Mouse (Mus musculus) thymus, postnatal 10 days (tissue): ENCODE results near the gene Map3k10.

Source experiments
- DNase-seq, 2 experiments: peaks; one replicate each; pipeline ENCODE4 v3.0.0; 2021; ENCODE audit warnings: low spot score in 2 of 2

The Map3k10 gene

DNA sequence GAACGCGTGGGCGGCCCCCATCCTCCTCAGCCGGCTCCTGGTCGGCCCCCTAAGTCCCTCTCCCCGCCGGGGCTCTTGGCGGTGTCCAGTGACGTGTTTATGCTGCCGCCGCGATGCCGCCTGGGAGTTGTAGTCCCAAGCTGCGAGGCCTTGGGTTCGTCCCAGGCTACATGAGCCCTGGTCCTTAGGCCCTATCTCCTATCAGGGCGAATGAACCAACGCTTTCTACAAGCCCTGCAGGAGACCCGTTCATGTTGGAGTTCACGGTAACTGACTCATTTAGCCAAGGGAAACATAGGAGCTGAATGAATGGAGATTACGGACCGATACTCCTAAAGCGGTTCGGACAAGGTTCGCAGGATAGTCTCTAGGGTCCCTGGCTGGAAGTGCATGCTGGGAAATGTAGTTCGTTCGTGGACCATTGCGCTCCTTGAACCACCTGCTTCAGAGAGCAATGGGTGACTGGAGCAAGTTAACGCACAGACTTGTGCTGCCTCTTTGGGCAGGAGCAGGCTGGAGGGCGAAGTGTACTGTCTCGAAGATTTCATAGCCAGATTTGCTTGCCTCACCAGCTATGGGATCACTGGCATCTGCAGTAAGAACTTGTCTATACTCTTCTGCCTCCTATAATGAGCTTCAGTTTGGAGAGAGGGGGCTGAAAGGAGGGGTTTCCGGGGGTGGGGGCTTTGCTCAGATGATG lies at the start of gene Map3k10:
TSS of gene Map3k10 (minus strand) at position 77 of the 700 bp plus-strand sequence.
- DNase-seq: peak; percentile 92 to 93

DNA sequence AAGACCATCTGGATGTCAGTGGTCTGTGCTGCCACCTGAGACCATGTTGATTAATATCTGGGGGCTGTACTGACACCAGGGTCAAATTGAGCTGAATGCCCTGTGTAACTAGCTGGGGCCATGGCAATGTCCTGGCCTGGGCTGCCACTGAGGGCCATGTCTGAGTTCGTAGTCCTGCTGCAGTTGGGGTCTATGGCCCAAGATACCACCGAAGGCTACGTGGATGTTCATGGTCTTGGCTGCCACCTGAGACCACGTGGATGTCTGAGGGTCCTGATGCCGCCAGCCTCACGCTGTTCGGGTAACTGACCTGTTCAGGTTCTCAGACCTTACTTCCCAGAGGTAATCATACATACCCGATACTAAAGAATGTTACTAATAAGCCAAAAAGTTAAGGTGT lies 47.6 kb upstream of the Map3k10 start:
- no peak for DNase-seq

DNA sequence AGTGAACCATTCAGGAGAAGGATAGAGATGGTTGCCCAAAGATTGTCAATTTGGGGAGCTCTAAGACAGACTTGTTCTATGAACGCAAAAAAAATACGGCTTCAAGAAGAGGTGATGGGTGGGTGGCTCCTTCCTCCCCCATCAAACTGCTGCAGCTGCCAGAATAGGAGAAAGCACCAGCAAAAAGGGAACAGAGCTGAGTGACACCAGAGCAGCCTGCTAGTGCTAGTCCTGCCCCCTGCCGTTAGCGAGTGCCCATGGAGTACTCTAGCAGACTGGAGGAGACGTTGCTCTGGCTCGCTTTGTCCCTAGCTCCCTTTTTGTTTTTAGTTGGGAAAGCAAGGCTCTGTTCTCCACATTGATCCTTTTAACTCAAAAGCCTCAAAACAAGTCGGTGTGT lies 36.0 kb upstream of the Map3k10 start:
- DNase-seq: no peak

DNA sequence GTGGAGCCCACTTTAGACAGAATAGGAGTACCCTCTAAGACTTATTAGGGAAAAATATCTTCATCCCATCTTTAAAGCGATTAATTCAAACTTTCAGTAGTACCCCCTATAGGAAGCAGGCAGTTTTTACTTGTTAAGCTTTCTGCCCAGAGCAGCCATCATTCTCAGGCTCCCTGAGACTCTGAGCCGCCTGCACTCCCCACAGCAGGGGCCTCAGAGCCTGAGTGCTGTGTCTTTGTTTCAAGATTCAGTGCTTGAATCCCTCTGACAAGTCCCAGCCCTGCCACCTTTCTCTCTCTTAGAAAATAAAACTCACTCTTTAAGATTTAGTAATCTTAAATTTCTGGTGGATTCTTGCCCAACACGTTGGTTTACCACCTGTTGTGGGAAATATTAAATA lies 22.3 kb upstream of the Map3k10 start:
- no peak for DNase-seq

DNA sequence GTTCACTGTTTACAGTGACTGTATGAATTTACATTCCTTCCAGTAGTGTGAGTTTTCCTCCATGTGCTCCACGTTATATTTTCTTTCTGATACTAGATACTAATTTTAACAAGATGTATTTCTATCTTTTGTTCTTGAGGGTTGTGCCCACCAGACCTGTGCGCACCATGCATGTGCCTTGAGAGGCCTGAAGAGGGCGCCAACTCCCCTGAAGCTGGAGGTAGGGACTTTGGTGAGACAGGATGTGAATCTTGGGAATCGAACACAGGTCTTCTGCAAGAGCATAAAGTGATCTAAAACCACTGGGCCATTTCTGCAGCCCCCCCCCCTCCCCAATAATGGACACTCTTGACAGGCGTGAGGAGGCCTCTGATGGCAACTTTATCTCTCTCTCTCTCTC lies 16.7 kb upstream of the Map3k10 start:
- peak in 1 of 2 experiments; percentile 43 for DNase-seq

DNA sequence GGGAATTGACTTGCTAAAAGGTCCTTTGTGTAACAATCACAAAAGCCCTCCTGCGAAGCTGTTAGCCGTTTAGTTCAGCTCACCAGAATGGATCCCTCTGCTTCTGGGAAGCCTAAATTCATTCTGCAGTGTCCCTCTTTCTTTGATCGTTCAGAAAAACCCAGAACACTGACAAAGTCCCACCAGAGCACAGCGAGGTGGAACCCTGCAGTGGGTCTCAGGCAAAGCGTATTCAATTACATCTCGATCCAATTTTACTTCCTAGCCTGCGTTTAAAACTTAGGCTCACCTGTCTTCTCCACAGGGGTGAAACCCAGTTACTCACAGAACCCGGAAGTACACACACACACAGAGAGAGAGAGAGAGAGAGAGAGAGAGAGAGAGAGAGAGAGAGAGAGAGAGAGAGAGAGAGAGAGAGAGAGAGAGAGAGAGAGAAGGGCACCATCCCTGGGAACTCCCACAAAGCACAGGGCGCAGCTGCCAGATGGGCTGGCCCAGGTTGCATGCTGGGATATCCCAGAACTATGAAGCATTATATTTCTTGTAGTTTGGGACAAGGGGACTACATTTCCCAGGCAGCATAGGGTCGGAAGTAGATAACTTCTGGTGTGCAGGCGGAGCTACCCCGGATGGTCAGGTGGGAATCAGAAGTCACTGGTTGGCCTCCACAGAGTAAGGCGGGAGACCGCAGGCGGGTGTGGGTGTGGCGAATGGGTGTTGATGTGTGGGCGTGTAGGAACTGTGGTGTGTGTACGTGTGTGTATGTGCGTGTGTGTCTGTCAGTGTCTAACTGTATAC lies 14.6 kb upstream of the Map3k10 start, which contains the start of gene Zfp607b:
TSS of gene Zfp607b (plus strand) at position 526 of the 798 bp plus-strand sequence.
- peak; percentile 84 to 93 for DNase-seq

DNA sequence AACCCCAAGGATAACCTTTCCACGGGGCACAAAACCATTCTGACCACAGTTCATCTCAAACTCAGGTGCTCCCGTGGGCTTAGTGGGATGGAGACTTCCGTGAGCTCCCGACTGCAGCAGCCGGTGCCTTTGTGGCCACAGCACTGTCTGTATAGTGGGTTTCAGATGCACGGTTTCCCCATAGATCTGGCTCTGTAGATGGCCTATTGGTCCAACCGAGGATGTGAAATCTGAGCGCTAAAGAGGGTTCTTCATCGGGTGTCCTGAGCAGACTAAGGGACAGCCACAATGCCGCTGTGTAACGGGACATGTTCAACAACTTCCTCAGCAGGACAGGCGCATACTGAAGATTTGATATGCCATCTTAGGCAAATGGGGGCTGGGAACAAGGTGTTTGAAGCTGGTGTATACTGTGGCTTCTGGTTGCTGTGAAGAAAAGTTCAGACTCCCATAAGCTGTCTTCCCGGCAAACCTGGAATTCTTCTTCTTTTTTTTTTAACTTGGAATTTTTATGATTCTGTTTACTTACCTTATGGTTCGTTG lies 13.9 kb upstream of the Map3k10 start:
- DNase-seq: no peak

DNA sequence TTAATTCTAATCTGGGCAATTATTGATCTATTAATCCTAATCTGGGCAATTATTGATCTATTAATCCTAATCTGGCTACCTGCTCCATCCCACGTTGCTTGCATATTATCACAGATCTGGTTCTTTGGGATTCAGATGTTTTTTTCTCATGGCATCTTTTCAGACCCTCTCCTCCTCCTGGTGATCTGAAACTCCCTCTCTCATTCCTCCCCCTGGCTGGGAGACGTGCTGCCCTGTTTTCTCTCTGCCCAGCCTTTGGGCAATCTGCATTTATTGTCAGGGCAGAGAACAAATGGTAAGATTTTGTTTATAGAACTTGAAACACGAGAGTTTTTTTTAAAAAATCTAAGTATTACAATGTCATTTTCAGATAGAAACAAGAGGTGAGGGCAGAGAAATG lies 13.4 kb upstream of the Map3k10 start:
- DNase-seq: no peak

DNA sequence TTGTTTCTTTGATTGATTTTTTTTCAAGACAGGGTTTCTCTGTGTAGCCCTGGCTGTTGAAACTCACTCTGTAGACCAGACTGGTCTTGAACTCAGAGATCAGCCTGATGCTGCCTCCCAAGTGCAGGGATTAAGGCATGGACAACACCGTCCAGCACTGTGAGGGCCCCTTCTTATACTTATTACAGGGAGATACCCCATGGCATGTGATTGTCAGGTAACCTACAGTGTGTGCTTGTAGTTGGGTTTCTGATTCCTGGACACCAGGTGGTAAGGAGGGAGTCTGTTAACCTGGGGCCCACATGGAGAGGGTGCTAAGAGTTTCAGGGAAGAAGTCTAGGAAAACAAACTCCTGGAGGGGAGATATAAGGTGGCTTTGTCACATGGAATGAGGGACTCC lies 12.6 kb upstream of the Map3k10 start:
- DNase-seq: no peak

DNA sequence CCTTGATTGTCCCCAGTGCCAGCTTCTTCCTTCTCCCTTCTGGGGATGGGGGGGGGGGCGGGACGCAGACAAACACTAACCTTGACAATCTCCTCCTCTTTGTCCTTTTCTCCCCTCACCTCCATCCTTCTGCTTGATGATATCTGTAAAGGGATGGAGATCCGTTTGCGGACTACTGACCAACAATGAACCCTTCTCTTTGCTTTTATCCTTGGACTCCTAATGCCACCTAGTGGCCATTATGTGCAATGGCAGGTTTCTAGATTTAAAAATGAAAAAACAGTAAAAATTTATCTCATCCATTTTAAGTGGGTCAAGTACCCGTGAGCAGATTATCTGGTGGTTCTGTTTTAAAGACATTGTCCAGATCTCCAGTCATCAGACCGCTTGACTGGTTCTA lies 11.3 kb upstream of the Map3k10 start:
- no peak for DNase-seq

DNA sequence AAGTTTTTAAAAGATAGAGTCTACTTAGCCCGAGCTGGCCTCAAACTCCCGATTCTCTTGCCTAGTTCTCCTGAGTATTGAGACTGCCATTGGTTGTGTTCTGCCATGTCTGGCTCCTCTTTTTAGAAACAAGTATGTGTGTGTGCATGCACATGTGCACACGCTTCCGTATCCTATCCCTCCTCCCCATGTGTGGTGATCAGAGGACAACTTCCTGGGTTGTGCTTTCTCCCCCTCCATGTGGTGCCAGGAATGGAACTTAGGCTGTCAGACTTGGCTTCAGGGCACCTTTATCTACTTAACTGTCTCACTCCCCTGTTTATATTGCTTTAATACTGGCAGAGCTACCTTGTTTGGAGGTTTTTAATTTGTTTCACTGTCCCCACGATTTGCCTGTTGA lies 10.8 kb upstream of the Map3k10 start:
- DNase-seq: no peak

DNA sequence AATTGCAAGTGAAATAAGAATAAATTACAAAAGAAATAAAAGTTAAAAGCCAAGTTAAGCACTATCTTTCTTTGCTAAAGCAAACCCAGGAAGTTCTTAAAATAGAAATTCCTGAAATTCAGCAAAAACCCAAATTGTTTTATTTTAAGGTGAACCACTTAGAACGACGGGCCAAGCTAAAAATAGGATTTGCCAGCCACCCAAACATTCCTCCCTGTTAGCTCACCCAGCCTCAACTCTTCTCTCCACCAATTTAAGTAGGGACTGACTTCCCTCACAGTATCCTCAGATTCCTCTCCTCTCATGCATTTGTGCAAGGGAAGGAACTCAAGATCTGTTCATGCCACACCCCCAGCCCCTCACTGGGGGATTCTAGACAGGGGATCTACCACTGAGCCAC lies 8.8 kb upstream of the Map3k10 start:
- DNase-seq: no peak

DNA sequence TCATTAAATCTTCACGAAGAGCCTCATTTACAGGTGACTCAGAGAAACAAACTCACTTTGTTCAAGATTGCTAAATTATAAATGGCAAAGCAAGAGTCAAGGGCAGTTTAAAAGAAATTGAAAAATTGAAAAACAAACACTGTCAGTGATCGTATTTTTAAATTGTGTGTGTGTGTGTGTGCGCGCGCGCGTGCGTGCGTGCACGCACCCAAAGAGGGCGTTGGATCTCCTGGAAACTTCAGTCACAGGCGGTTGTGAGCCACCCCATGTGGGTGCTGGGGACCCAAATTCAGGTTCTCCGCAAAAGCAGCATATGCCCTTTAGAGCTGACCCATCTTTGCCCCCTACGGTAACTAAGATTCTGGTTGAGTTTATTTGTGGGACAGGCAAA lies 819 bp upstream of the Map3k10 start:
- no peak for DNase-seq

DNA sequence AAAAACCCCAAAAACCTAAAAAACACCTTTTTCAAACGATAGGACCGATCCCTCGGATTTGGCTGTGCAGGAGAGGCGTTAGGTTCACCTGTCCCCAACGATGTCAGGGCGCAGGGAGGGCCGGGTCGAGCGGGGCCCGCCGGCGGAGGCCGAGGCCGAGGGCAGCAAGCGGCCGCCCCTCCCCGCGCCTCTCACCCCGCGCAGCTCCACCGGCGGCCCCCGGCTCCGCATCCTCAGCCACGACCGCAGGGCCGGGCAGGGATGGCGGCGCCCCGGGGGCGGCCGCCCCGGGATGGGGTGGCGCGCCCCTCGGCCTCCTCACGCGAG lies 240 bp downstream of the Map3k10 start:
- no peak for DNase-seq

DNA sequence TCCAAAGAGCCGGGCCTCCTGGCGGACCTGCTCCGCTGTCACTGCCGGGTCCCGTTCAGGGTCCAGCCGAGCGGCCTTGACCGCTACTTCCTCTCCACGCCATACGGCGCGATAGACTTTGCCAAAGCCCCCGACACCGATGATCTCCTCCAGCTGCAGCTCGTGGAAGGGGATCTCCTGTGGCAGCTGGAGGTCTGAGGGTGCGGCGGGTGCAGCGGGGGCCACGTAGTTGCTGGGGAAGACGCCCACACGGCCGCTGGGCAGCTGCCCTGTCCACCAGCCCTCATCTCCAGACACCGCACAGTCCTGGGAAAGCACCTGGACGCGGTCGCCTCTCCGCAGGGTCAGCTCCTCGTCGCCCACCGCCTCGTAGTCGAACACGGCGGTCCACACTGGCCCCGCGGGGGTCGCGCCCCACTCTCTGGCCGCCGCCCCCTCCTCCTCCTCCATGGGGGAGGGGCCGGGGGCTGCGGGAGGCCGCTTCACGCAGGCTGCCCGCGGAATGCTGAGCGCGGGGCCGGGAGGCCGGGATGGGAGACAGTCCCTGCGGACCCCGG lies 745 bp downstream of the Map3k10 start:
- peak; percentile 15 to 42 for DNase-seq

DNA sequence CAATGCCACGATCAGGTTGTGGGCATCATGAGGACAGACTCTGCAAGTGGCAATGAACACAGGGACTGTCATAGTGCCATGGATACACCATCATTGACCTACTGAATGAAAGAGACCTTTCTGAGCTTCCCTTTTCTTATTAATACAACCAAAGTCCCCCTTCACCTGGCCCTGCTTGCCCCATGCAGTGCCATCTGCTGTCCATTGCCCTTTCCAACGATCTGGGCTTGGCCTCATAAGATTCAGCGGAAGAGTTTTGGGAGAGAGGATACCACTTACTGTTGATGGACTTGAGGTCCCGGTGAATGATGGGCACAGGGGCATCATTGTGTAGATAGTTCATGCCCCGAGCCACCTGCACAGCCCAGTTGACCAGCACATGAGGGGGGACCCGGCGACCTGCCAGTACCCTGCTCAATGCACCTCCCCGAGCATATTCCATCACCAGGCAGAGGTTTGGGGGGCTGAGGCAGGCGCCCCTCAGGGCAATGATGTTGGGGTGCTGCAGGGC lies 1.3 kb downstream of the Map3k10 start:
- no peak for DNase-seq

DNA sequence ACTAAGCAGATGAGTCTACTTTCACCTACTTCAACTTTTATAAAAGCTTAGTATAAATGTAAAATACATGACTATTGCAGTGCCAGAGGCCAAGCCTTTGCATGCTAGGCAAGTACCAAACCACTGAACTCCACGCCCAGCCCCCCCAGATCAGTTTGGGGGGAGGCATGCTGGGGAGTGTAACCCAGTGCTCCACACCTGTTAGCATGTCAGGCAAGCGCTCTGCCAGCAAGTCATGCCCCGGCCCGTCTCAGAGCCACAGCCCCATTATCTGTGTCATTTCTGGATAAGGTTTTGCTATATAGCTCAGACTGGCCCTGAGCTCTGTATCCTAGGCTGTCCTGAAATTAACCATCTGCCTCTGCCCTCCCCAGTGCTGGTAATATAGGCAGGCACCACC lies 12.4 kb downstream of the Map3k10 start:
- no peak for DNase-seq

DNA sequence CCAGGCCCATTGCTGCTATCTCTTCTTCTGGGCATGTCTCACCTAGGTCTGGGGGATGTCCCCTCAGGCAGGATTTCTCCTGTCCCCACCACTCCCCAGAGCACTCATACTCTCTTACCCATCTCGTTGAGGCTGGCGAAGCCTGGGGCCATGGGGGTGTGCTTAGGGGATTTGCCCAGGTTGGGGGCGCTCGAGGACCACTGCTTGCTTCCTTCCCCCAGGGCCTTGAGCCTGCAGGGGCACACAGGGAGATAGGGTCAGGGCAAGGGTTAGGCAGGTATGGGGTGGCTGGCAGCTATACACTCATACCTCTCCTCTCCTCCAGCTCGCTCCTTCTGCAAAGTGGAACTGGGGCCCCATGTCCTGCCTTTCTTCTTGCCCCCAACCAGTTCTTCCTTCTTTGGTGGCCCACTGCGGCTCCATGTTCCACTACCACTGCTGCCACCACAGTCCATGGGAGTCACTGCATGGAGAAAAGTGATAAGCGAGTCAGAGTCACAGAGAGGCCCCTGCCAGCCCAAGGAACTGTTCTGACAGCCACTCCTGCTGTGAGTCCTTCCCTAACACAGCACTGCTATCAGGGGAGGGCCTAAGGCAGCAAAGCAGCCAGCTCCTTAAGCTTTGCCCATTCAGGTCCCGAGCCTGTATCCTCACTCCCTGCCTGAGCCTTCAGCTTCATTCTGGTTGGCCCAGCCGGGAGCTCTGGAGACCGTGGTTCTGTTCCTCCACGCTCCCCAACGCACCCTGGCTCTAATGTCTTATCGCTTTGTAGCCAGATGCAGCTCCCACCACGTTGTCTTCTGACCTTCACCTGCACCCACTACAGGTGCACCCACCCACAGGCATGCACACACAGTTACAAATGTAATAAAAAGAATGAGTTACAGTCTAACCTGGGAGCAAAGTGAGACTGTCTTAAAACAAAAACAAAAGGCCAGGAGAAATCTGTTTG lies 15.4 kb downstream of the Map3k10 start:
- no peak for DNase-seq

DNA sequence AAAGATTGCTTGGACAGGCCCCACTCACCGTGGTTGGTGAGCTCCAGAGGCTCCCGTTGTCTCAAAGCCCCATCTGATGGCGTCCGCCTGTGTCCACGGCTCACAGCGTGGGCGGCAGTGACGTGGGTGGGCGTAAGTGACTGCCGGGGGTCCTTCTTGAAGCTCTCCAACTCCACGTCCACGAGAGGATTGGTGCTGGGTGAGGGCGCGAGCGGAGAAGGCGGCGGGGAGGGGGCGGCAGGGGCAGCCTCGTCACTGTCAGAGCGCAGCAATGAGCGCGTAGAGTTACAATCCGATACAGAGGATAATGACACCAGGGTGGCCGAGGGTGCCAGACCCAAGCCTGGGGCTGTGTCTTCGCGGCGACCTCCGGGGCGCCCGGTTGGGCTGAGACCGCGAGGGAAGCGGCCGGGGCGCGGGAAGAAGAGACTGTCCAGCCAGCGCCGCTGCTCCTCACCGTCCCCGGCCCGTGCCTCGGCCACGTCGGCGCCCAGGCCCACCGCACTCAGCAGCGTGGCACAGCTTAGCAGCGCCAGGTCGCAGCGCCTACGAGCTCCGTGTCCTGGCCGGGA lies 16.5 kb downstream of the Map3k10 start:
- no peak for DNase-seq

DNA sequence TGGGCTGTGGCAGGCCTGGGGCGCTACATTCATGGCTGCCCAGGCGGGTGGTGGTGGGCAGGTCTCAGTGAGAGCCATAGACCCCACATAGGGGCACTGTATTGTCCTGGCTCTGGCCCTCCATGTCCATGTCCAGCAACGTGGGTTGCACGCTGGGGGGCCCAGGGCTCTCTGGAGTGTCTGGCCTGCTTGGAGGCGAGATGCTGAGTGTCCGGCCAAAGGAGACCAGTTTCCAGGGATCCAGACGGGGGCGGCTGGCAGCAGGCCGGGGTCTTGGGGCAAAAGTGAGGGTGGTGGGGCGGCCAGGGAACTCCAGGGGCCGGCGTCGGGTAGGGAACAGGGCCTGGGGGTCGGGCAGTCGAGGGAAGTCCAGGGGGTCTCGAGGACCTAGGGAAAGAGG lies 17.8 kb downstream of the Map3k10 start:
- DNase-seq: no peak

DNA sequence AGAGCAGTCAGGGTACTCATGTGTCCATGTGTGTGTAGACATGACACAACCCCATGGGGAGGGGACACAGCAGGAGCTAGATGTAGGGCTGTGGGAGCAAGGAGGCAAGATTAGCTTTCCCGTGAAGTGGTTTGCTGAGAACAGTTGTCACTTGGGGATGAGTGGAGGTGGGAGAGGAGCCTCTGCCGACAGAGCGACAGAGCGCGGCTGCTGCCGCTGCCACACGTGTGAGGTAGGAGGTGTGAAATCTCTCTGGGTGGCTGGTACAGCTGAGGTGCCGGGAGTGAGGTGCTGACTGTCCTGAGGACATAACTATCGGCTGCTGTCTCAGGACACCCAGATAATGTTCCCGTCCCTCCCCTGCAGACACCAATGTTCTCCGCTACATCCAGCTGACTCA lies 18.9 kb downstream of the Map3k10 start:
- DNase-seq: no peak
